9 mouse cellular contexts compared by ENCODE assay signal in genomic region chr9:87973531-87973930, GRCm38 (mm10).
DNase-seq lines count a peak whose midpoint lies in the region; ATAC-seq and TF ChIP-seq lines count a peak whose summit lies in the region.
"Had no signal": no experiment of that assay in that cellular context is flagged by ENCODE, and none has a peak within 500 bp of the region (broad histone marks: within the 10 kb centered on the region; RNA-seq: fewer than 3 reads in every experiment).

No protein-coding gene starts in this region.

- WGBS in lung, embryonic 14.5 days: 43% methylated on average over 6 of the region's 6 CpGs
- 52% methylated on average over 6 of the region's 6 CpGs for WGBS in lung, adult 2 months
- WGBS in midbrain, postnatal 0 days: 40% methylated on average over 6 of the region's 6 CpGs

- H3K27ac ChIP-seq in lung, embryonic 14.5 days (ENCODE audit: low read depth): no peak overlapping the region
- no peak overlapping the region for H3K27ac ChIP-seq in midbrain, postnatal 0 days (ENCODE audit: low read depth, low read length)

- ATAC-seq in lung, embryonic 14.5 days (ENCODE audit: insufficient read depth): no peak
- no peak for ATAC-seq in midbrain, postnatal 0 days (ENCODE audit: low FRiP score)
- ATAC-seq in granulocyte monocyte progenitor cell, adult 5-6 weeks (replicated peaks; ENCODE audit: poor library complexity, severe bottlenecking): no peak

- H3K27me3 ChIP-seq in lung, embryonic 14.5 days (ENCODE audit: insufficient read depth, low read length): no peaks in the 10 kb centered on the region
- no peaks in the 10 kb centered on the region for H3K27me3 ChIP-seq in midbrain, postnatal 0 days (ENCODE audit: insufficient read depth, low read length)

- H3K4me3 ChIP-seq in lung, embryonic 14.5 days (ENCODE audit: low read depth, low read length): no peak overlapping the region
- H3K4me3 ChIP-seq in lung, adult 2 months (replicated peaks; ENCODE audit: extremely low read depth, low read depth, low read length): no peak overlapping the region
- H3K4me3 ChIP-seq in midbrain, postnatal 0 days (ENCODE audit: low read depth, low read length): no peak overlapping the region
- H3K4me3 ChIP-seq: erythroblast, embryonic 14.5 days had no signal

- H3K9ac ChIP-seq in lung, embryonic 14.5 days: no peak overlapping the region
- H3K9ac ChIP-seq in midbrain, postnatal 0 days (replicated peaks; ENCODE audit: low read length, poor library complexity, severe bottlenecking): no peak overlapping the region

- DNase-seq in gastrocnemius, adult 18-20 months (ENCODE audit: low spot score): peak; percentile 4
- no peak for DNase-seq in gastrocnemius, postnatal 25 days
- DNase-seq in lung, embryonic 14.5 days: peak; percentile 69
- no peak for DNase-seq in lung, adult 2 months
- DNase-seq in brain, embryonic 14.5 days (ENCODE audit: low read depth): peak; percentile 13
- no peak for DNase-seq in midbrain, postnatal 0 days (ENCODE audit: low spot score)
- no peak for DNase-seq in T-cell, adult 2 months (ENCODE audit: low spot score)

- H3K36me3 ChIP-seq in lung, embryonic 14.5 days (ENCODE audit: insufficient read depth): no peaks in the 10 kb centered on the region
- no peaks in the 10 kb centered on the region for H3K36me3 ChIP-seq in midbrain, postnatal 0 days (ENCODE audit: insufficient read depth, low read length)

- no peaks in the 10 kb centered on the region; the same call in 1 of the 2 replicates for H3K9me3 ChIP-seq in lung, embryonic 14.5 days (ENCODE audit: low read depth, low read length)
- H3K9me3 ChIP-seq in midbrain, postnatal 0 days (ENCODE audit: low read length): no peaks in the 10 kb centered on the region

- H3K4me2 ChIP-seq in lung, embryonic 14.5 days: no peak overlapping the region
- H3K4me2 ChIP-seq in midbrain, postnatal 0 days (ENCODE audit: low read depth, low read length, poor library complexity, severe bottlenecking): no peak overlapping the region

- H3K4me1 ChIP-seq in lung, embryonic 14.5 days (ENCODE audit: insufficient read depth): no peaks in the 10 kb centered on the region
- H3K4me1 ChIP-seq in lung, adult 2 months (ENCODE audit: control insufficient read depth, insufficient read depth, low read length): no peaks in the 10 kb centered on the region
- no peaks in the 10 kb centered on the region for H3K4me1 ChIP-seq in midbrain, postnatal 0 days (ENCODE audit: insufficient read depth, low read length)

- TF ChIP-seq POLR2A in lung, adult 2 months (IDR thresholded peaks at IDR 0.05; ENCODE audit: borderline replicate concordance, extremely low read depth, low read depth, low read length): no peak
- TF ChIP-seq POLR2A in brain, embryonic 14.5 days (IDR thresholded peaks at IDR 0.05; ENCODE audit: borderline replicate concordance, extremely low read depth, insufficient read depth, insufficient read length, poor library complexity, severe bottlenecking): no peak

- TF ChIP-seq CTCF in lung, embryonic 14.5 days (IDR thresholded peaks at IDR 0.05; ENCODE audit: low read depth): peak; percentile 46
- TF ChIP-seq CTCF in lung, adult 2 months (IDR thresholded peaks at IDR 0.05; ENCODE audit: insufficient read depth, low read length): no peak
- peak; percentile 61; the same call in 1 of the 2 replicates for TF ChIP-seq CTCF in brain, embryonic 14.5 days (IDR thresholded peaks at IDR 0.05; ENCODE audit: borderline replicate concordance, extremely low read depth, insufficient read depth, insufficient read length)
- TF ChIP-seq CTCF in midbrain, postnatal 0 days (IDR thresholded peaks at IDR 0.05): peak; percentile 58

Comparison
In these comparisons a context has a peak if more than half of its experiments do, and no peak if none do; other contexts are left out.
1. DNase-seq: peak in gastrocnemius, adult 18-20 months (single experiment), lung, embryonic 14.5 days (single experiment) and brain, embryonic 14.5 days (single experiment); none in gastrocnemius, postnatal 25 days (single experiment), lung, adult 2 months (single experiment), midbrain, postnatal 0 days (single experiment) and T-cell, adult 2 months (single experiment).